In genomic region chr2:179766664-179767526, GRCm38 (mm10) we compare ENCODE assay signal across 9 mouse cellular contexts.
DNase-seq lines count a peak whose midpoint lies in the region; ATAC-seq lines count a peak whose summit lies in the region.
"Had no signal": no experiment of that assay in that cellular context is flagged by ENCODE, and none has a peak within 500 bp of the region (broad histone marks: within the 10 kb centered on the region; RNA-seq: fewer than 3 reads in every experiment).

No protein-coding gene starts in this region.

- no peak overlapping the region for H3K9ac ChIP-seq in neural tube, embryonic 11.5 days (ENCODE audit: low read length)
- H3K9ac ChIP-seq in hindbrain, embryonic 12.5 days = no peak overlapping the region

- H3K27ac ChIP-seq in neural tube, embryonic 11.5 days (ENCODE audit: low read depth, low read length) = no peak overlapping the region
- no peak overlapping the region for H3K27ac ChIP-seq in hindbrain, embryonic 12.5 days
- H3K27ac ChIP-seq: left cerebral cortex, adult 2 months had no signal

- no peaks in the 10 kb centered on the region for H3K27me3 ChIP-seq in neural tube, embryonic 11.5 days (ENCODE audit: control insufficient read depth, insufficient read depth, low read length)
- peaks cover 16% of the 10 kb centered on the region; the same call in 1 of the 2 replicates for H3K27me3 ChIP-seq in hindbrain, embryonic 12.5 days

- DNase-seq in neural tube, embryonic 11.5 days (ENCODE audit: low spot score) = no peak
- no peak for DNase-seq in neural tube, embryonic 10.5 days (ENCODE audit: extremely low spot score, low spot score)
- peak; percentile 6 for DNase-seq in lung, postnatal 25 days (ENCODE audit: low spot score)
- no peak for DNase-seq in gastrocnemius, postnatal 4 days (ENCODE audit: low spot score in 2 of 2)
- DNase-seq in cerebellum, adult 9-10 months = no peak
- DNase-seq: right cerebral cortex, postnatal 14 days had no signal

- no peaks in the 10 kb centered on the region for H3K36me3 ChIP-seq in neural tube, embryonic 11.5 days (ENCODE audit: control insufficient read depth, insufficient read depth, low read length)
- no peaks in the 10 kb centered on the region for H3K36me3 ChIP-seq in hindbrain, embryonic 12.5 days

- no peaks in the 10 kb centered on the region for H3K9me3 ChIP-seq in neural tube, embryonic 11.5 days (ENCODE audit: control insufficient read depth, low read length)
- no peaks in the 10 kb centered on the region for H3K9me3 ChIP-seq in hindbrain, embryonic 12.5 days (replicated peaks)

- peak; percentile 56; the same call in 1 of the 2 replicates for ATAC-seq in neural tube, embryonic 11.5 days (ENCODE audit: insufficient read depth, low FRiP score, low TSS enrichment)
- peak; percentile 50 for ATAC-seq in hindbrain, embryonic 12.5 days (ENCODE audit: low FRiP score)
- ATAC-seq in megakaryocyte progenitor cell, adult 5-6 weeks (replicated peaks; ENCODE audit: poor library complexity) = no peak

- peaks cover 11% of the 10 kb centered on the region for H3K4me1 ChIP-seq in neural tube, embryonic 11.5 days (ENCODE audit: control insufficient read depth, insufficient read depth, low read length)
- H3K4me1 ChIP-seq in hindbrain, embryonic 12.5 days = peaks cover 43% of the 10 kb centered on the region

- peak overlapping the region; percentile 38 for H3K4me2 ChIP-seq in neural tube, embryonic 11.5 days (ENCODE audit: low read depth)
- peak overlapping the region; percentile 38 for H3K4me2 ChIP-seq in hindbrain, embryonic 12.5 days (replicated peaks)

- no peak overlapping the region for H3K4me3 ChIP-seq in neural tube, embryonic 11.5 days (ENCODE audit: low read depth, low read length)
- no peak overlapping the region for H3K4me3 ChIP-seq in hindbrain, embryonic 12.5 days
- H3K4me3 ChIP-seq: left cerebral cortex, adult 2 months had no signal

- 24% methylated on average over 16 of the region's 16 CpGs for WGBS in neural tube, embryonic 11.5 days
- WGBS in hindbrain, embryonic 12.5 days = 20% methylated on average over 16 of the region's 16 CpGs
